Mouse (Mus musculus) telencephalon, adult 2 months (tissue): ENCODE results near the gene Rorc.
A peak's percentile ranks its signal among the peaks of the same experiment; 100 is the strongest.

ENCODE experiments used
- DNase-seq: peaks from one replicate; pipeline ENCODE4 v3.0.0-alpha.2; 2011; ENCODE audit warnings: low read depth, low spot score

The Rorc gene

GRCm38 (mm10) chr3:94372641-94373040 lies at the start of gene Rorc:
Rorc (plus strand) TSS chr3:94372794.
- no peak for DNase-seq

GRCm38 (mm10) chr3:94328681-94329080 lies 43.9 kb upstream of the Rorc start:
- no peak for DNase-seq

- no peak for DNase-seq
Observed at GRCm38 (mm10) chr3:94334442-94334841, 38.2 kb upstream of the Rorc start.

GRCm38 (mm10) chr3:94338522-94338921 lies 34.1 kb upstream of the Rorc start:
- DNase-seq: no peak

- DNase-seq: no peak
Observed at GRCm38 (mm10) chr3:94341959-94342422, 30.6 kb upstream of the Rorc start, which contains the start of gene Them5. Them5 (plus strand) TSS chr3:94342099.

- DNase-seq: no peak
Observed at GRCm38 (mm10) chr3:94342552-94342951, 30.0 kb upstream of the Rorc start.

- DNase-seq: no peak
Observed at GRCm38 (mm10) chr3:94344182-94344581, 28.4 kb upstream of the Rorc start.

GRCm38 (mm10) chr3:94344897-94345296 lies 27.7 kb upstream of the Rorc start:
- no peak for DNase-seq

GRCm38 (mm10) chr3:94348146-94348545 lies 24.4 kb upstream of the Rorc start:
- DNase-seq: no peak

- DNase-seq: peak; percentile 32
Observed at GRCm38 (mm10) chr3:94360812-94361211, 11.8 kb upstream of the Rorc start.

- no peak for DNase-seq
Observed at GRCm38 (mm10) chr3:94362138-94362537, 10.5 kb upstream of the Rorc start, which contains the start of gene C2cd4d. C2cd4d (plus strand) TSS chr3:94362438.

- DNase-seq: no peak
Observed at GRCm38 (mm10) chr3:94363291-94364153, 9.1 kb upstream of the Rorc start.

- DNase-seq: no peak
Observed at GRCm38 (mm10) chr3:94364154-94364526, 8.5 kb upstream of the Rorc start.

GRCm38 (mm10) chr3:94366761-94367160 lies 5.8 kb upstream of the Rorc start:
- peak; percentile 34 for DNase-seq

- DNase-seq: no peak
Observed at GRCm38 (mm10) chr3:94367511-94367910, 5.1 kb upstream of the Rorc start.

- DNase-seq: no peak
Observed at GRCm38 (mm10) chr3:94368631-94369030, 4.0 kb upstream of the Rorc start.

GRCm38 (mm10) chr3:94369709-94370108 lies 2.9 kb upstream of the Rorc start:
- DNase-seq: no peak

- no peak for DNase-seq
Observed at GRCm38 (mm10) chr3:94371637-94372036, 957 bp upstream of the Rorc start.

- DNase-seq: no peak
Observed at GRCm38 (mm10) chr3:94372038-94372437, 556 bp upstream of the Rorc start.

- DNase-seq: no peak
Observed at GRCm38 (mm10) chr3:94373090-94373489, 496 bp downstream of the Rorc start.

GRCm38 (mm10) chr3:94373597-94374011 lies 1.0 kb downstream of the Rorc start:
- no peak for DNase-seq

GRCm38 (mm10) chr3:94374636-94375035 lies 2.0 kb downstream of the Rorc start:
- DNase-seq: no peak

- DNase-seq: no peak
Observed at GRCm38 (mm10) chr3:94375146-94375545, 2.6 kb downstream of the Rorc start.
